Mouse (Mus musculus): ENCODE measurements around the gene Gm10801.
"Not testable (repeated sequence)": the region's sequence is repeated elsewhere in the genome, so short reads cannot be mapped to it uniquely, and the experiment has no call there.

Gene Gm10801

GRCm38 (mm10) chr2:98661937-98662336, at the start of gene Gm10801:
Gm10801 (plus strand) TSS chr2:98662237.
- DNase-seq (ENCODE audit: low spot score in 2 of 2), result not testable (repeated sequence)

GRCm38 (mm10) chr2:98667201-98667600, 5.2 kb downstream of the Gm10801 start, which contains the start of gene Gm10800:
Gm10800 (minus strand) TSS chr2:98667301.
- DNase-seq (ENCODE audit: low spot score in 2 of 2), result not testable (repeated sequence)

- DNase-seq (ENCODE audit: low spot score in 2 of 2), result no peak
Measured at GRCm38 (mm10) chr2:98697533-98697932, 35.5 kb downstream of the Gm10801 start.
